Mouse (Mus musculus): ENCODE measurements around the gene Sun2.

Sun2 gene

DNA sequence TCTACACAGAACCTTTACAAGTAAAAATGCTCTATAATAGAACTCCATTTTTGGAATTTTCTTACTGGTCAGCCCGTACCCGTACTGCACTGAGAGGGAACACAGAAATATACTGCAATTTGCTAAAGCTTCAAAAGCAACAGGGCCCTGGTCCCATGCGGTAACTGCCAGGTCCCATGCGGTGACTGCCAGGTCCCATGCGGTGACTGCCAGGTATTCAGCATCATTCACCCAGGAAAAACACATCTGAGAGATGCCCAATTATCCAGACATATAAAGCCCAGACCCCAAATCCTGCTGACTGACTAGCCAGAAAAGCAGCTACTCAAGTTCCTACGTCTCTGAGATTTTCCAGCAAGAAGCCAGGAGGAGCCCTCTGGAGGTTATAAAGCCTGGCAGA is 57.7 kb downstream of the Sun2 start:
- DNase-seq = no peak

- no peak for DNase-seq
Measured at GRCm38 (mm10) chr15:79683707-79684465, 58.5 kb downstream of the Sun2 start.

GRCm38 (mm10) chr15:79683146-79683545 is 59.2 kb downstream of the Sun2 start:
- DNase-seq = no peak

GRCm38 (mm10) chr15:79681973-79682372 is 60.4 kb downstream of the Sun2 start:
- DNase-seq = no peak

DNA sequence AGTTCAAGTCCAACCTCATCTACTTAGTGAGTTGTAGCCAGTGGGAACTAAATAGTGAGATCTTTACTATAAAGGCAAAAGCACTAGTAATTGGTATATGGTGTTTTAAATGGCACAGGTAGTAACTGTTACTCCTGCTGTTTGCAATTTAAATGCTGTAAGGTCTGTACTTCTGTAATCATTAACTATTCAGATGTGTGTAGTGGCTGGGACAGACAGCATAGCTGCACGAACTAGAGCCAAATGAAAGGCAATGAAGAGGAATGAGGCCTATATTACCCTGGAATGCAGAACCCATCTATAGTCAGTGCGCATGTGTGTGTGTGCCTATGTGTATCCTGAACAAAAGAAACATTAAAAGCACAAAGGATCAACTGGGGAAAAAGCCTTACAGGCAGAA is 64.4 kb downstream of the Sun2 start:
- no peak for DNase-seq
